In the genomic region with DNA sequence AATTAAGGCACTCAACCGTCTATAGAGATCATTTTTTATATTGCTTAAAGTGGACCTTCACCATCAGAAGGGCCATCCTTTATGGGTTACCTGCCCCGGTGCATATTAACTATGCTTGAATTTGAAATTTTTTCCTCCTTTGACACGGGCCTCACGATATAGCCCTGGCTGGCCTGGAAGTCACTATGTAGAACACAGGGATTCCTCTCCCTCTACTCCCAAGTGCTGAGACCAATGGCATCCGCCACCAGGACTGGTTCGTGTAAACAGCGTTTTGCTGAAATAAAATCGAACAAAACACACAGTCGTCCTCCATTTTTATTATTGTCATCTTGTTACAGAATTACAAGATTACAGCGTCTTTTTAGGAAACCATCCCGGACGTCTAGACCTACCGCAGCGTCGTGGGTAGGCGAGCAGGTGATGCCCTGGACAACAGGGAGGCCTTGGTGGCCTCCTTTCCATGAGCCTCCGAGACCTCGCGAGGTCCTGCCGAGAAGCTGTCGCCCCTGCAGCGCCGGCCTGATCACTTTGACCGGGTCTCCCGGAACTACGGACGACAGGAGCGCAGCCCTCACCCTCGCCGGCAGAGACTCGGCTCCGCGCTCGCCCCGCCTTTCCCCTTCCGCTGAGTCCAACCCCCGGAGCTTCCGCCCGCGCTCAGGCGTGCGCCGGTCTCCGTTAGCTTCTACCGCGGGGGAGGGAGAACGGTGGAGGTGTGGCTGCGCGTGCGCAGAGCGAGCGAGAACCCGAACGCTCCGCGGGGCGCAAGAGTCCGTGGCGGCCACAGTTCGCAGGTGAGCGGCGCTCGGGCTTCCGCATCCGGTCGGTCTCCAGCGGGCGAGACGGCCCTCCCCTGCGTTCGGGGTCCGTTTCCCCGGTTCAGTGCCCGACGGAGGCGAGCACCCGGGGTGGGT, we compare ENCODE assay signal across 8 mouse cellular contexts. TPM values are rescaled to one million over a fixed set of nuclear protein-coding genes. Genes with fewer than 3 reads are reported as not detected.
DNase-seq lines count a peak whose midpoint lies in the region; ATAC-seq and TF ChIP-seq lines count a peak whose summit lies in the region.

No protein-coding gene starts in this region.

- WGBS in heart, embryonic 10.5 days = 2% methylated on average over 77 of the region's 77 CpGs
- WGBS in kidney, embryonic 15.5 days = 2% methylated on average over 70 of the region's 77 CpGs

- peaks cover 2% of the 10 kb centered on the region for H3K4me1 ChIP-seq in bone marrow macrophage, adult 2 months (ENCODE audit: control insufficient read depth, insufficient read depth, low read length)
- no peaks in the 10 kb centered on the region; the same call in 1 of the 2 replicates for H3K4me1 ChIP-seq in embryonic fibroblast, embryonic 13.5 days (ENCODE audit: control insufficient read depth, insufficient read depth, low read length)
- peaks cover 10% of the 10 kb centered on the region; the same call in 1 of the 2 replicates for H3K4me1 ChIP-seq in heart, embryonic 10.5 days
- peaks cover 10% of the 10 kb centered on the region; the same call in 1 of the 2 replicates for H3K4me1 ChIP-seq in kidney, embryonic 15.5 days

- no peaks in the 10 kb centered on the region for H3K9me3 ChIP-seq in heart, embryonic 10.5 days
- H3K9me3 ChIP-seq in kidney, embryonic 15.5 days (replicated peaks) = no peaks in the 10 kb centered on the region

- peak; percentile 99 for ATAC-seq in kidney, embryonic 15.5 days (replicated peaks; ENCODE audit: low FRiP score)
- ATAC-seq in monocyte, adult 5-6 weeks (replicated peaks; ENCODE audit: insufficient number of reproducible peaks, low FRiP score, low TSS enrichment, poor library complexity, severe bottlenecking) = peak; percentile 96

- TF ChIP-seq CTCF in bone marrow macrophage, adult 2 months (IDR thresholded peaks at IDR 0.05; ENCODE audit: low read depth, low read length) = no peak
- TF ChIP-seq CTCF in embryonic fibroblast, embryonic 13.5 days (IDR thresholded peaks at IDR 0.05; ENCODE audit: borderline replicate concordance, insufficient read depth, low read length) = no peak

- H3K27me3 ChIP-seq in heart, embryonic 10.5 days (ENCODE audit: insufficient read depth, poor library complexity, severe bottlenecking) = no peaks in the 10 kb centered on the region
- no peaks in the 10 kb centered on the region for H3K27me3 ChIP-seq in kidney, embryonic 15.5 days

- DNase-seq in A20 (ENCODE audit: low read depth, low spot score) = peak; percentile 98
- DNase-seq in heart, embryonic 10.5 days (ENCODE audit: low spot score) = peak; percentile 97
- peak; percentile 98 for DNase-seq in liver
- peak; percentile 97 to 99 for DNase-seq in spleen, postnatal 4 days (ENCODE audit: low spot score in 2 of 2)

- H3K4me2 ChIP-seq in kidney, embryonic 15.5 days = peak overlapping the region; percentile 77

- H3K36me3 ChIP-seq in heart, embryonic 10.5 days = no peaks in the 10 kb centered on the region
- no peaks in the 10 kb centered on the region for H3K36me3 ChIP-seq in kidney, embryonic 15.5 days

- peak; percentile 87; the same call in 1 of the 2 replicates for TF ChIP-seq POLR2A in bone marrow macrophage, adult 2 months (IDR thresholded peaks at IDR 0.05; ENCODE audit: borderline replicate concordance, low read depth, low read length)
- peak; percentile 98 for TF ChIP-seq POLR2A in embryonic fibroblast, embryonic 13.5 days (IDR thresholded peaks at IDR 0.05; ENCODE audit: low read depth, low read length)

- peak overlapping the region; percentile 71 for H3K27ac ChIP-seq in bone marrow macrophage, adult 2 months (ENCODE audit: insufficient read depth, low read depth, low read length)
- H3K27ac ChIP-seq in embryonic fibroblast, embryonic 13.5 days (ENCODE audit: insufficient read depth, low read length) = 0 out of 2 replicates have a peak overlapping the region, but pooled peaks have one; percentile 12
- H3K27ac ChIP-seq in heart, embryonic 10.5 days = peak overlapping the region; percentile 95
- peak overlapping the region; percentile 94 for H3K27ac ChIP-seq in kidney, embryonic 15.5 days

- peak overlapping the region; percentile 95 for H3K4me3 ChIP-seq in bone marrow macrophage, adult 2 months (ENCODE audit: insufficient read depth, low read length)
- peak overlapping the region; percentile 88 for H3K4me3 ChIP-seq in embryonic fibroblast, embryonic 13.5 days (ENCODE audit: insufficient read depth, low read length)
- peak overlapping the region; percentile 79 for H3K4me3 ChIP-seq in heart, embryonic 10.5 days
- H3K4me3 ChIP-seq in kidney, embryonic 15.5 days (replicated peaks) = peak overlapping the region; percentile 63

- peak overlapping the region; percentile 75 for H3K9ac ChIP-seq in kidney, embryonic 15.5 days

RNA-seq across cellular contexts. Expression of gene Snx25, which starts 11.3 kb away (rescaled TPM):
- 10.8 and 12.3 TPM in 2 replicates for polyA plus RNA-seq in bone marrow macrophage, adult 2 months (2012; ENCODE audit: insufficient read depth, insufficient read length, missing spikeins)
- polyA plus RNA-seq in embryonic fibroblast, embryonic 13.5 days (2011; ENCODE audit: insufficient read length, low read depth, missing spikeins) = 20.2 and 23.5 TPM in 2 replicates
- polyA plus RNA-seq in heart, embryonic 10.5 days (2016; fragmentation: Nextera tagmentation; extraction: Ambion mirVana) = 2.3 and 3.7 TPM in 2 replicates
- polyA plus RNA-seq in kidney, embryonic 15.5 days (2015; fragmentation: Nextera tagmentation; extraction: Ambion mirVana) = 5.1 and 6.3 TPM in 2 replicates
- 10.2 to 20.5 TPM (median 15.1 TPM) in 3 replicates for total RNA-seq in monocyte, adult 5-6 weeks (2017)

RNA-seq across cellular contexts. Expression of gene Cfap97, which starts 11.6 kb away (rescaled TPM):
- polyA plus RNA-seq in bone marrow macrophage, adult 2 months (2012; ENCODE audit: insufficient read depth, insufficient read length, missing spikeins) = 9.4 and 14.1 TPM in 2 replicates
- 17.3 and 19.7 TPM in 2 replicates for polyA plus RNA-seq in embryonic fibroblast, embryonic 13.5 days (2011; ENCODE audit: insufficient read length, low read depth, missing spikeins)
- 18.0 and 20.8 TPM in 2 replicates for polyA plus RNA-seq in heart, embryonic 10.5 days (2016; fragmentation: Nextera tagmentation; extraction: Ambion mirVana)
- 23.7 and 31.0 TPM in 2 replicates for polyA plus RNA-seq in kidney, embryonic 15.5 days (2015; fragmentation: Nextera tagmentation; extraction: Ambion mirVana)
- total RNA-seq in monocyte, adult 5-6 weeks (2017) = 16.0 to 30.9 TPM (median 23.5 TPM) in 3 replicates

RNA-seq across cellular contexts. Expression of gene Slc25a4, which starts 47.9 kb away (rescaled TPM):
- 105 and 111 TPM in 2 replicates for polyA plus RNA-seq in bone marrow macrophage, adult 2 months (2012; ENCODE audit: insufficient read depth, insufficient read length, missing spikeins)
- 302 and 337 TPM in 2 replicates for polyA plus RNA-seq in embryonic fibroblast, embryonic 13.5 days (2011; ENCODE audit: insufficient read length, low read depth, missing spikeins)
- polyA plus RNA-seq in heart, embryonic 10.5 days (2016; fragmentation: Nextera tagmentation; extraction: Ambion mirVana) = 1,300 and 1,795 TPM in 2 replicates
- 561 and 585 TPM in 2 replicates for polyA plus RNA-seq in kidney, embryonic 15.5 days (2015; fragmentation: Nextera tagmentation; extraction: Ambion mirVana)
- total RNA-seq in monocyte, adult 5-6 weeks (2017) = 25.8 to 40.1 TPM (median 26.8 TPM) in 3 replicates

Comparison
In these comparisons a context has a peak if more than half of its experiments do, and no peak if none do; other contexts are left out.
1. Peak in every context shown above with its lines: DNase-seq, ATAC-seq, H3K4me3 ChIP-seq and H3K27ac ChIP-seq.
2. H3K27ac ChIP-seq: peak in every context shown above with its lines; median percentile 95 in heart, embryonic 10.5 days; 94 in kidney, embryonic 15.5 days; 71 in bone marrow macrophage, adult 2 months; 12 in embryonic fibroblast, embryonic 13.5 days.